Mouse (Mus musculus) left cerebral cortex, adult 11 months (tissue): ENCODE measurements around the gene Ripor2.

ENCODE experiments used
- DNase-seq: peaks from one replicate; pipeline ENCODE4 v3.0.0; 2022; ENCODE audit warnings: low spot score

The Ripor2 gene

DNA sequence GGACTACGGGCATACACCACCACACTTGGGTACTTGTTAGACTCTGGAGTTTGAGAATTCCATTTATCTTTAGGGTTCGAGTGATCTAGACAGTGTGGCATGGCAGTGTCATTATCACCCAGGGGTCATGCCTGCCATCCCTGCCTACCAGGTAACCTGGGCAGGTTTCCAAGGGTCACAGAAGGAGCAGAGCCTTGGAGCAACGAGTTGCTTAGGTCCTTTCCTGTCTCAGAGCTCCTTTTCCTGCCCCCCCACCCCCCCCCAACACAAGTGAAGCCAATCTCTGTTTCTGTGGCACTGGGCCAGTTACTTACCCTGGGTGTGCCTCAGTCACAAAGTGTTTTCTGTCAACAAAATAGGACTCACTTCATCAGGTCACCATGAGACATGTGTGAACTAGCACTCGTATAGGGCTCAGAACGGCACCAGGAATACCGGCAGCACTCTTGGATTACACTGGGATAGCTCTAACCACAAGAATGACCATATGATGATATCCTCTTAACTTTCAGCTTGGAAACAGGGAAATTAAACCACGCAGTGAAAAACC lies 130.7 kb downstream of the Ripor2 start:
- no peak for DNase-seq

GRCm38 (mm10) chr13:24713434-24714000 lies 131.5 kb downstream of the Ripor2 start:
- peak; percentile 86 for DNase-seq

GRCm38 (mm10) chr13:24714360-24714885 lies 132.4 kb downstream of the Ripor2 start:
- no peak for DNase-seq

- no peak for DNase-seq
Measured at GRCm38 (mm10) chr13:24715601-24716000, 133.6 kb downstream of the Ripor2 start.

DNA sequence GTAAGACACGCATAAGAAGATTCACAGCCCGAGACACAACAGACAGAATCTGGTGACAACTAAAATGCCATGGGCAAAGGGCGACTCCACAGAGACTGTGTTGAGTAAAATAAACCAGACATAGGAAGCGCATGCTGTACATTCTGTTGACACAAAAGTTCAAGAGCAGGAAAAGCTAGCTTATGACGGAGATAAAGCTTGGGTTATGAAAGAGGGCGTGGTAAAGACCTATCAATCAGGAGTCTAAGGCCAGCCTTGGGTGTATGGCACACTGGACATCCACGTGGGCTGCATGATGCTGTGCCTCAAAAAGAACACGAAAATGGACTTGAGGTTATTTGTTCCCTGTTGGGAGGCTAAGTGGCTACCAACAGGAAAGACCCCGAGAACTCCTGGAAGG lies 134.5 kb downstream of the Ripor2 start:
- no peak for DNase-seq

DNA sequence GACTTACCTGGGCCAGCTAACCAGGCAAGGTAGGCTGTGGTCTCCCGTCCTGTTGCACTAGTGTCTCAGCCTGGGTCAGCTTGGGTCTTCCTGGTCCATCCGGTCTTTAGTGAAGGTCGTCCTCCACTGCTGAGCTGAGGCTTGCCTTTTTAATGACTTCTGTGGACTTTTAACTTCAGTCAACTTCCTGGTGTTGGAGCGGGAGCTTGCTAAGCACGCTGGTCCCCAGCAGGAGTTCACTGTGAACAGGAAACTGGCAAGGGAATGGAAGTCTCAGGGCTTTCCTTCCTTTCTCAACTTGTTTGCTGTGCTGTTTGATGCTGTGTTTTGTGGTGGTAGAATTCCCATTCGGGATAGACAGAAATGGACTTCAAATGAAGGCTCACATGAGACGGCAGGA lies 135.7 kb downstream of the Ripor2 start:
- no peak for DNase-seq

DNA sequence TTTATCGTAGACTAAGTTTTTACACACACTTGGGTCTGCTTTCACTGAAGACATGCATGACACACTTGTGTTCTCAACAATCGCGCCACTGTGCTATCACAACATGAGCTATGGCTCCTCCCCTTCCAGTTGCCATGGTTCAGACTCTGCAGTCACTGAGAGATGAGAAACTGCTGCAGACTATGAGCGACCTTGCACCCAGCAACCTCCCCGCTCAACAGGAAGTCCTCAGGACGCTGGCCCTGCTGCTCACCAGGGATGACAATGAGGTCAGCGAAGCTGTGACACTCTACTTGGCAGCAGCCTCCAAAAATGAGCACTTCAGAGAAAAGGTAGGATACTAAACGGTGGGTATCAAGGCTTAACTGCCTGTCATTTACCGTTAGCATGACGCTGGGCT lies 139.5 kb downstream of the Ripor2 start:
- DNase-seq = no peak

GRCm38 (mm10) chr13:24723699-24724394 lies 141.9 kb downstream of the Ripor2 start:
- no peak for DNase-seq

DNA sequence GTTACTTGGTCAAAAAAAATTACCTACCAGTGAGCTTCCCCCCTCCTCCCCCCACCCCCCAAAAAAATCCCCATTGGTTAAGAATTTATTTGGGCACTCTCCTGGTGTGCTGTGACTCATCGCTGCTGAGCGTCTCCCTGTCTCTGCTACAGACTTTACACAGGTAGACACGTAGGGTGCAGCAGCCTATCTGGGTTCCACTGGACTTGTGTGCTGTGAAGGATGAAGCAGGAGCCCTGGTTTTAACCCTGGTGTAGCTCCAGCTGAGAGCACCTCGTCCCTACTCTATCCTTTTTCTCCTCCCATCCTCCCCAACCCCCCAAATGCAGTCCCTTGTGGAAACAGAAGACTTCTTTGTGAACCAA lies 142.4 kb downstream of the Ripor2 start:
- no peak for DNase-seq

DNA sequence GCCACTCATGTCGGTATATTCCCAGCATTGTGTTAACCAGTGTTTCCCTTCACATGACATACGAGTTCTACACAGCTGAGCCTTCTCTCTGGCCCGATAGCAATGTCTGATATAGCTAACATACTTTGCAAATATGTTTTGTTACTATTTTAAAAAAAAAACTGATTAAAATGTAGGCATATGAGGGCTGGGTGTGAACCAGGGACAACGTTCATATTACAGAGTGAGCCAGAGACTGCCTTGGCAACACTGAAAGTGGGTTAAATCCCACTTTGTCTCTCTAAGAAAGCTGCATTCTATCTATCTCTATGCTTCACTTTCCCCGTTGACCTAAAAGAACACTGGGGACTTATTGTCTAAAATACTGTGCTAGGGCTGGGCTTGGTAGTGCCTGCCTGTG lies 147.1 kb downstream of the Ripor2 start:
- DNase-seq = no peak

GRCm38 (mm10) chr13:24734502-24734901 lies 152.5 kb downstream of the Ripor2 start:
- no peak for DNase-seq

- no peak for DNase-seq
Measured at GRCm38 (mm10) chr13:24735608-24736131, 153.7 kb downstream of the Ripor2 start.

DNA sequence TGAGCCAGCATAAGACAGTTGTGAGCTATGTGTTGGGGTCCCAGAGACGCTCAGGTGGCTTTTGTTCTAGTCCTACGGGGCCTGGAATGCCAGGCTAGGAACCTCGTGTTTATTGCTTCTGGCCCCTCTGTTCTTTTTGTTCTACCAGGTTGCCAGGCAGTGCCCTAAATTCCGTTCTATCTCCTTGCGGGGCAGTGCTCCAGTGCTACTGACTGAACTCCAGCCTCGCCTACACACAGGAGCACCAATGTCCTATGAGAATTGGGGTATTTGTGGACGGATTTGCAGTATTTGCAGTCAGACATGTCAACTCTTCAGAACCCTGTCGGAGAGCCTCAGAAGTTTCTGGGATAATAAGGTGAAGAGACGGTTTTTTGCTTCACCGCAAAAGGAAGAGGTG lies 159.0 kb downstream of the Ripor2 start, which contains the start of gene Armh2:
Gene Armh2, plus strand, starts transcription at position 205 of the 400 bp plus-strand sequence.
- DNase-seq = no peak

- DNase-seq = no peak
Measured at GRCm38 (mm10) chr13:24747823-24748222, 165.8 kb downstream of the Ripor2 start.

GRCm38 (mm10) chr13:24750807-24751206 lies 168.8 kb downstream of the Ripor2 start:
- DNase-seq = no peak

GRCm38 (mm10) chr13:24751396-24751795 lies 169.4 kb downstream of the Ripor2 start:
- no peak for DNase-seq

DNA sequence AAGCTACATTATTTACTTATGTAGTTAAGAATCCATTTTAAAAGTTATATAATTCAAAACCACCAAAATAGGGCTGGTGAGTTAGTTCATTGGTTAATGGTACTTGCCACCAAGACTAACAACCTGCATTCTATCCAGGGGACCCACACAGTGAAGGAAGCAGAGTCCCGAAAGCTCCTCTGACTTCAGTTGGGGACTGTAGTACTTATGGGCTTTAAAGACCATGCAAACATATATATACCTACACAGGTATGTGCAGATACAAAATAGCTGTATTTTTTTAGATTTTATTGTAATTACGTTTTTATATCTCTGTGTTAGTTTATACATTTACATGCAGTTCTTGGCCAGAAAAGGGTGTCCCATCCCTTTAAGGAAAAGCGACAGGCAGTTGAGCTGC lies 174.8 kb downstream of the Ripor2 start:
- DNase-seq = no peak

- DNase-seq = no peak
Measured at GRCm38 (mm10) chr13:24757820-24758564, 176.0 kb downstream of the Ripor2 start.

DNA sequence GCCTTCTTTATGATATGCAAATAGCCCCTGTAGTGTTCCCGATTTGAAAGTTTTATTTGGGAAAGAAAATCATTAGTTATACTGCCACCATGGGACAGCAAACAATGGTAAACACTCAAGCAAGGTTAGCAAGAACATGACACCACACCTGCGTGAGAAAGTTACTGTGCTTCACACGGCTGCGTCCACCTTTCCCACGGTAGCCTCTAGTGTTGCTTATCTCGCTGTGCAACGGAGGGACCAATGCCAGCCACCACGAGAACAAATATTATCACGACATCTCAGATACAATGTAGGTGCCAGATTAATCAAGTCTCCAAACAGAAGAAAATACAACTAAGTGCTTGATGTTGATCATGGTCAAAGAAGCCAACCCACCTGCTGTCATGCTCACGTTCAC lies 177.5 kb downstream of the Ripor2 start:
- DNase-seq = no peak

DNA sequence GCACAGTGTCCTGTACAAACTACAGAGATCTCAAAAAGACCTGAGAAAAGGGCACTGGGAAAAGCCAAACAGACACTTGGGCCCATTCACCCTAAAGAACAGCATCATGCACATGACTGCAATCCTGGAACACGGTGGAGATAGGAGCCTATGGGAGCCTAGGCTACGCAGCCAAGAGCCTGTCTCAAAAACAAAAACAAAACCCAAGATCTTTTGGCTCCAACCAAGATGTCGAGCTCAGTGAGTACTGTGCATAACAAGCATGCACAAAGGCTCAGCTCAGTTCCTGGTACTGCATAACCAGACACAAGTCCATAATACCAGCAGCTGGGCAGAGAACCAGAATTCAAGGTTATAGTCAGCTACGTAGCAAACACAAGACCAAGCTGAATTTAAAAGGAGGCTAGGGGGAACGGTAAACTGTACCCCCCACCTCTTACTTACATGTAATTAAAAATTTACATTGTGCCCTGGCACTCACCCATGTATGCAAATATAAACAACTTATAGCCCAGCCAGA lies 178.4 kb downstream of the Ripor2 start:
- no peak for DNase-seq

DNA sequence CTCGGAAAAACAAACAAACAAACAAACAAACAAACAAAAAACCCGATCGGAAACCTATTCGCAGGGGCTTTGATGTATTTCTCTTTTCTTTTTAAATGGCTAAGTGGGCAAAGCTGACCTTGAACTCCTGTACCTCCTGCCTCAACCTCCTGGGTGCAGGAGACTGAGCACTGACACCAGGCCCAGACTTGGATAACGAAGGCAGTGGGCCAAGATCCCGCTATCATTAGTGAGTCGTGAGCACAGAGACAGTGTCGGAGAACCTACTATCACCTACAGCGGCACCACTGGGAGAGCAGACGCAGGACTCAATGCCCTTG lies 179.1 kb downstream of the Ripor2 start:
- DNase-seq = no peak
